Mouse (Mus musculus): ENCODE measurements at regions not wholly inside any gene's neighbourhood (a gene's known extent, or its start where the extent isn't known, plus 50 kb on each side); places are given as distances from the start of the nearest gene placed in this dataset.
"Not testable (repeated sequence)": the region's sequence is repeated elsewhere in the genome, so short reads cannot be mapped to it uniquely, and the experiment has no call there.

- no peak for DNase-seq
Measured at GRCm38 (mm10) chr12:71628796-71629195, 202.1 kb upstream of the Daam1 start.

- no peak for DNase-seq
Measured at GRCm38 (mm10) chr12:71630386-71630785, 200.5 kb upstream of the Daam1 start.

GRCm38 (mm10) chr12:71636300-71636699 is 194.6 kb upstream of the Daam1 start:
- no peak for DNase-seq

GRCm38 (mm10) chr12:71637248-71637647 is 193.6 kb upstream of the Daam1 start:
- DNase-seq, result no peak

- no peak for DNase-seq
Measured at GRCm38 (mm10) chr12:71638246-71638645, 192.6 kb upstream of the Daam1 start.

- no peak for DNase-seq
Measured at GRCm38 (mm10) chr12:71640058-71640501, 190.8 kb upstream of the Daam1 start.

- no peak for DNase-seq
Measured at GRCm38 (mm10) chr12:71641486-71641885, 189.4 kb upstream of the Daam1 start.

GRCm38 (mm10) chr12:71642797-71643337 is 188.0 kb upstream of the Daam1 start:
- DNase-seq, result no peak

- DNase-seq, result peak; percentile 45
Measured at GRCm38 (mm10) chr12:71651251-71651650, 179.6 kb upstream of the Daam1 start.

- DNase-seq, result no peak
Measured at GRCm38 (mm10) chr12:71693346-71694038, 137.4 kb upstream of the Daam1 start.

- DNase-seq, result peak; percentile 16
Measured at GRCm38 (mm10) chr12:71701753-71702152, 129.1 kb upstream of the Daam1 start.

- no peak for DNase-seq
Measured at GRCm38 (mm10) chr12:71702181-71702580, 128.7 kb upstream of the Daam1 start.

GRCm38 (mm10) chr12:71703146-71703902 is 127.6 kb upstream of the Daam1 start:
- DNase-seq, result no peak

- DNase-seq, result no peak
Measured at GRCm38 (mm10) chr12:71704431-71704830, 126.4 kb upstream of the Daam1 start.

GRCm38 (mm10) chr12:71707727-71708369 is 123.0 kb upstream of the Daam1 start:
- DNase-seq, result peak; percentile 49

- DNase-seq, result no peak
Measured at GRCm38 (mm10) chr12:71714606-71715005, 116.3 kb upstream of the Daam1 start.

GRCm38 (mm10) chr12:71718412-71718811 is 112.5 kb upstream of the Daam1 start:
- DNase-seq, result not testable (repeated sequence)

GRCm38 (mm10) chr12:71718911-71719310 is 112.0 kb upstream of the Daam1 start:
- DNase-seq, result no peak

GRCm38 (mm10) chr12:71725140-71725539 is 105.7 kb upstream of the Daam1 start:
- DNase-seq, result no peak

- no peak for DNase-seq
Measured at GRCm38 (mm10) chr12:71725713-71726336, 105.1 kb upstream of the Daam1 start.

GRCm38 (mm10) chr12:71743345-71743744 is 87.5 kb upstream of the Daam1 start:
- DNase-seq, result no peak

GRCm38 (mm10) chr12:71746011-71746410 is 84.9 kb upstream of the Daam1 start:
- DNase-seq, result no peak

GRCm38 (mm10) chr12:71747386-71747785 is 83.5 kb upstream of the Daam1 start:
- DNase-seq, result no peak

Measured in cerebellum, adult 11-12 months (tissue).